Mouse (Mus musculus) neural tube, embryonic 14.5 days (tissue): ENCODE measurements at regions not wholly inside any gene's neighbourhood (a gene's known extent, or its start where the extent isn't known, plus 50 kb on each side); places are given as distances from the start of the nearest gene placed in this dataset.
A peak's percentile ranks its signal among the peaks of the same experiment; 100 is the strongest.

Experiments used
- ATAC-seq: fragments of 200-750 bp; cut with Nextera tagmentation; 2 replicates; pipeline ENCODE4 v1.8.0; 2017; ENCODE audit warnings: low read depth, mild to moderate bottlenecking, moderate TSS enrichment, moderate library complexity
- H3K27ac ChIP-seq: fragments of 300-500 bp; sonication (generic); 2 replicates; pipeline ENCODE4 v1.5.1; 2014; ENCODE audit warnings: low read depth, mild to moderate bottlenecking, control low read depth, low read length, moderate library complexity, mixed read lengths
- H3K27me3 ChIP-seq: fragments of 300-500 bp; sonication (generic); 2 replicates; pipeline ENCODE4 v1.6.1; 2014; ENCODE audit warnings: low read length; ENCODE audit not compliant: control insufficient read depth, insufficient read depth
- H3K36me3 ChIP-seq: fragments of 300-500 bp; sonication (generic); 2 replicates; pipeline ENCODE4 v1.6.1; 2014; ENCODE audit warnings: low read length, mixed read lengths; ENCODE audit not compliant: control insufficient read depth, insufficient read depth
- H3K4me1 ChIP-seq: fragments of 300-500 bp; sonication (generic); 2 replicates; pipeline ENCODE4 v1.6.1; 2014; ENCODE audit warnings: low read length; ENCODE audit not compliant: control insufficient read depth, insufficient read depth
- H3K4me2 ChIP-seq: fragments of 300-500 bp; sonication (generic); 2 replicates; pipeline ENCODE4 v1.6.1; 2014; ENCODE audit warnings: mild to moderate bottlenecking, low read depth, low read length, control low read depth
- H3K4me3 ChIP-seq: fragments of 300-500 bp; sonication (generic); 2 replicates; pipeline ENCODE4 v1.5.1; 2014; ENCODE audit warnings: low read depth, low read length, control low read depth, mixed read lengths
- H3K9ac ChIP-seq: fragments of 300-500 bp; sonication (generic); replicated peaks from 2 replicates; pipeline ENCODE4 v1.6.1; 2014; ENCODE audit warnings: low read depth, mild to moderate bottlenecking, control low read depth, low read length, mixed read lengths
- H3K9me3 ChIP-seq: fragments of 300-500 bp; sonication (generic); 2 replicates; pipeline ENCODE4 v1.6.1; 2016; ENCODE audit warnings: low read length; ENCODE audit not compliant: control insufficient read depth
- WGBS: fragments of 180-500 bp; shearing (Covaris S2); extraction: QIAGEN DNeasy Blood & Tissue Kit; methylation state at CpG from one replicate; pipeline ENCODE4 v1.1.7; 2014; 5-methylcytosine and 5-hydroxymethylcytosine counted together

- Histone ChIP-seq H3K36me3 (no peaks in the 10 kb centered on the region), H3K27ac (no peak overlapping the region), H3K4me2 (no peak overlapping the region), H3K4me1 (no peaks in the 10 kb centered on the region), H3K27me3 (no peaks in the 10 kb centered on the region), H3K4me3 (no peak overlapping the region), H3K9me3 (no peaks in the 10 kb centered on the region), H3K9ac (no peak overlapping the region)
- ATAC-seq: no peak
Measured at GRCm38 (mm10) chr14:74350751-74351150, 289.9 kb upstream of the Htr2a start.

- no peaks in the 10 kb centered on the region for H3K9me3 ChIP-seq
- no peak overlapping the region for H3K4me2 ChIP-seq
- WGBS: 41% methylated on average over 1 of the region's 1 CpGs
Measured at GRCm38 (mm10) chr14:74352286-74352685, 288.4 kb upstream of the Htr2a start.

GRCm38 (mm10) chr14:74358730-74359444 lies 281.8 kb upstream of the Htr2a start:
- Histone ChIP-seq H3K9ac (no peak overlapping the region), H3K4me3 (no peak overlapping the region), H3K27ac (no peak overlapping the region), H3K4me1 (no peaks in the 10 kb centered on the region), H3K27me3 (no peaks in the 10 kb centered on the region), H3K36me3 (no peaks in the 10 kb centered on the region), H3K4me2 (no peak overlapping the region), H3K9me3 (no peaks in the 10 kb centered on the region)
- 85% methylated on average over 5 of the region's 5 CpGs for WGBS
- ATAC-seq: no peak

More at GRCm38 (mm10) chr14:74352286-74352685, 288.4 kb upstream of the Htr2a start:
- Histone ChIP-seq H3K4me1 (no peaks in the 10 kb centered on the region), H3K4me3 (no peak overlapping the region), H3K27ac (no peak overlapping the region), H3K36me3 (no peaks in the 10 kb centered on the region), H3K9ac (no peak overlapping the region), H3K27me3 (no peaks in the 10 kb centered on the region)
- no peak for ATAC-seq

- Histone ChIP-seq H3K4me3 (no peak overlapping the region), H3K4me2 (no peak overlapping the region), H3K36me3 (no peaks in the 10 kb centered on the region), H3K9ac (no peak overlapping the region), H3K4me1 (no peaks in the 10 kb centered on the region), H3K9me3 (no peaks in the 10 kb centered on the region), H3K27ac (no peak overlapping the region), H3K27me3 (no peaks in the 10 kb centered on the region)
- WGBS: 51% methylated on average over 12 of the region's 12 CpGs
- ATAC-seq: no peak
Measured at GRCm38 (mm10) chr14:74359663-74360552, 280.7 kb upstream of the Htr2a start.

GRCm38 (mm10) chr14:74384481-74384880 lies 256.2 kb upstream of the Htr2a start:
- Histone ChIP-seq H3K36me3 (no peaks in the 10 kb centered on the region), H3K4me1 (no peaks in the 10 kb centered on the region), H3K9ac (no peak overlapping the region), H3K9me3 (no peaks in the 10 kb centered on the region), H3K27me3 (no peaks in the 10 kb centered on the region), H3K27ac (no peak overlapping the region), H3K4me2 (no peak overlapping the region), H3K4me3 (no peak overlapping the region)
- 86% methylated on average over 7 of the region's 7 CpGs for WGBS
- no peak for ATAC-seq

GRCm38 (mm10) chr14:74392419-74392818 lies 248.2 kb upstream of the Htr2a start:
- Histone ChIP-seq H3K4me3 (no peak overlapping the region), H3K9me3 (no peaks in the 10 kb centered on the region), H3K36me3 (no peaks in the 10 kb centered on the region), H3K9ac (no peak overlapping the region), H3K4me1 (no peaks in the 10 kb centered on the region), H3K27me3 (no peaks in the 10 kb centered on the region), H3K4me2 (no peak overlapping the region), H3K27ac (no peak overlapping the region)
- whole genome bisulfite sequencing: 62% methylated on average over 2 of the region's 2 CpGs
- ATAC-seq: peak; percentile 61

- Histone ChIP-seq H3K36me3 (no peaks in the 10 kb centered on the region), H3K9ac (no peak overlapping the region), H3K4me1 (no peaks in the 10 kb centered on the region), H3K9me3 (no peaks in the 10 kb centered on the region), H3K27me3 (no peaks in the 10 kb centered on the region), H3K4me3 (no peak overlapping the region), H3K27ac (no peak overlapping the region), H3K4me2 (no peak overlapping the region)
- WGBS: 87% methylated on average over 3 of the region's 3 CpGs
- ATAC-seq: no peak
Measured at GRCm38 (mm10) chr14:74397202-74397601, 243.4 kb upstream of the Htr2a start.

- Histone ChIP-seq H3K4me3 (no peak overlapping the region), H3K9ac (no peak overlapping the region), H3K9me3 (no peaks in the 10 kb centered on the region), H3K4me1 (no peaks in the 10 kb centered on the region), H3K4me2 (no peak overlapping the region), H3K36me3 (no peaks in the 10 kb centered on the region), H3K27ac (no peak overlapping the region), H3K27me3 (no peaks in the 10 kb centered on the region)
- ATAC-seq: no peak
- 69% methylated on average over 1 of the region's 1 CpGs for WGBS
Measured at GRCm38 (mm10) chr14:74409441-74409840, 231.2 kb upstream of the Htr2a start.

GRCm38 (mm10) chr14:74428226-74428625 lies 212.4 kb upstream of the Htr2a start:
- Histone ChIP-seq H3K4me2 (no peak overlapping the region), H3K4me3 (no peak overlapping the region), H3K9ac (no peak overlapping the region), H3K9me3 (no peaks in the 10 kb centered on the region), H3K27me3 (no peaks in the 10 kb centered on the region), H3K4me1 (no peaks in the 10 kb centered on the region), H3K36me3 (no peaks in the 10 kb centered on the region), H3K27ac (no peak overlapping the region)
- no peak for ATAC-seq
- 88% methylated on average over 3 of the region's 3 CpGs for WGBS
